Mouse (Mus musculus): ENCODE results near the gene Ccl9. TPM values are rescaled to one million over a fixed set of nuclear protein-coding genes. Genes with fewer than 3 reads are reported as not detected.

Ccl9 gene
- polyA plus RNA-seq, 1 experiment: 650 TPM

DNA sequence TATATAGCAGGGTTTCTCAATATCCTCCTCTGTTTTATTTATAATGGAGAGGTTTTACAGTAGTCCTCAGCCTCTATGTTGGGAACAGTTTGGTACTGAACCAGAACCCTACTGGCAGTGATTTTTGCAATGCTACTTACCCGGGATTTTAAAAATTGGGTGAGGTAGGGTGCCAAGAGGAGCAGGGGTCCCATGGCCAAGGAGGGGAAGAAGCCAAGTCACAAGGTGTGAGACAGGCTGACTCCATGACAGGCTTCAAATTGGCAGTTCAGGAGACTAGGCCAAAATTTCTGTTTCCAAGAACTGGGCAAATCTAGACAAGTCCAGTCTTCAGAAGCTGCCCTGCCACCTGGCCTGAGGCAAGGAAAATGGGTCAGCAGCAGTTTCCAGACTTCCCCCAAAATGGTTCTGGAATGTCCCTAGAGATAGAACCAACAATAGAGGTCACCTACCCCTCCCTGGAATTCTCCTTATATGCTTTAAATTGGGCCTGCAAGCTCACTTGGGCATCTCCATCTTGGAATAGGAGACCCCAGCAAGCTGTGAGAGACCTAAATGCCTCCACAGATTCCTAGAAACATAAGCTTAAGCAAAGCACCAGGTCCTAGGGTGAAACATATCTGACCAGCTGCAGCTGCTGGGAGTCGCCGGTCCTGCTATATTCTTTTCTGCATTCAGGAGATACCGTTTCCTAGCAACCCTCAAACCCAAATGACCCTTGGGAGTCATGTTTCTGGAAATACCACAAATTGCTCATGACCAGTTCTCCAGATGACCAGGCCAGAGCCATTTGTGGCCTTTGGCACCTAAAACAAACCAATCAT is 4.4 kb upstream of the Ccl9 start:
- Histone ChIP-seq H3K4me1 (ENCODE audit: control insufficient read depth, insufficient read depth, low read length) (peaks cover 42% of the 10 kb centered on the region), H3K27ac (ENCODE audit: insufficient read depth, low read depth, low read length) (no peak overlapping the region), H3K4me3 (ENCODE audit: insufficient read depth, low read length) (no peak overlapping the region)
- TF ChIP-seq CTCF (IDR thresholded peaks at IDR 0.05; ENCODE audit: low read depth, low read length) (no peak), POLR2A (IDR thresholded peaks at IDR 0.05; ENCODE audit: borderline replicate concordance, low read depth, low read length) (no peak)

DNA sequence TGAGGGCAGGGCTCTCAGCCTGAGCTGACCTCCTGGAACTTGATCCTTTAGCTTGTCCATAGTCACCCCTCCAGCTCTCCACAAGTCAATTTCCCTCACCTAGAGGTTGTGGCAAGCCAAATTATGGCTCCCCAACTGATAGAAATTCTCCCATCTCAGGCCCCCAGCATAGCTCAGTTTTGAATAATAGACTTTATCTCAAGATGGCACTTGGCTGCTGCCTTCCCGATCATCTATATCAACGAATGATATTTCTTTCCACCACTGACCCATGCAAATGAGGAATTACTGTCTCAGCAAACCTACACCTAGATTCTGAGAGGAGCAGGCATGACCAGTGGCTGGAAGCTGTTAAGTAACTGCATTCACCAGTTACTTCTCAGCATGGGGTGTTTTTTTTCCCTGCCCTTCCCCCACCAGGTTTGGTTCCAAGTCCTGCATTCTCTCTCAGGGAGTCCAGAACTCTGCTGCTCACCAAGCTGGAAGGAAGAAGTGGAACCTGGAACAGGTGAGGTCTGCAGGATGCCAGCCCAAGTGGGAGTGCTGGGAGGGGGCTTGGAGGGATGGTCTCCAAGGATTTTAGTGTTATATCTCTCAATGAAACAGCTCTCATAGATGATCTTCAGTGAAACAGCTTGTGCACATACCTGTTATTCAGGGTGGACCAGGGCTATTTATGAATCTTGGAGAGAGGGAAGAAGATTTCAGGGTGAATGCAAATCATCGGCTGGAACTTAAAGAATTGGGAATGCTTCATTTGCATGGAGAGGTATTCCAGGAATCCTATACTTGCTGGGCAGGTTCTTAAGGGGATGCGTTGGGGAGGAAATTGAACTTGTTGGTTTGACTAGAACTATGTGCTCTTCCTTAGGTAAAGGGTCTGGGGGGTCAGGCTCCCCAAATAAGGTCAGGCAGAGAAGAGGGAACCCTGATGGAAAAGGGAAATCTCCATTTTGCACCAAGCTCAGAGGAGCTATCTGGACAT is 3.5 kb upstream of the Ccl9 start:
- Histone ChIP-seq H3K27ac (ENCODE audit: insufficient read depth, low read depth, low read length) (no peak overlapping the region), H3K4me1 (ENCODE audit: control insufficient read depth, insufficient read depth, low read length) (peaks cover 44% of the 10 kb centered on the region), H3K4me3 (ENCODE audit: insufficient read depth, low read length) (no peak overlapping the region)
- TF ChIP-seq CTCF (IDR thresholded peaks at IDR 0.05; ENCODE audit: low read depth, low read length) (no peak), POLR2A (IDR thresholded peaks at IDR 0.05; ENCODE audit: borderline replicate concordance, low read depth, low read length) (no peak)

DNA sequence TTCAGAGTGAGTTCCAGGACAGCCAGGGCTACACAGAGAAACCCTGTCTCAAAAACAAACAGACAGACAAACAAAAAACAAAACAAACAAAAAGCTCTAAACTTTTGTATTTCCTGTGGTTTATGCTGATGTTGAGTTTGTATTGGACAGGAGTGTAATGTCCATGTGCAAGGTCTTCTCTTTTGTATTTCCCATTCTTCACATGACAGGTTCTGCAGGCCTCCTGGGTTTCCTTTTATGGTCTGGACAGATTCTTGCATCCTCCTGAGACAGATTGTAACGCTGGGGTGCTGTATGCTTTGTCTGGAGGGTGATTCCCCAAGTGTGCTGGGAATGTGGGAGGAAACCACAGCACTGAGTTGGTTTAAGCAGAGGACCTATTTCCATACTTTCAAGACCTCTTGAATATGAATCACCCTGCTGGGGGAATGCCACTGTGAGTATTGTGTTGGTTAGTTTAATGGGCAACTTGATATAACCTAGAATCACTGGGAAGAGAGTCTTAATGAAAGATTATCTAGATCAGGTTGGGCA is 2.3 kb upstream of the Ccl9 start:
- TF ChIP-seq CTCF (IDR thresholded peaks at IDR 0.05; ENCODE audit: low read depth, low read length) (no peak), POLR2A (IDR thresholded peaks at IDR 0.05; ENCODE audit: borderline replicate concordance, low read depth, low read length) (no peak)
- Histone ChIP-seq H3K4me3 (ENCODE audit: insufficient read depth, low read length) (no peak overlapping the region), H3K27ac (ENCODE audit: insufficient read depth, low read depth, low read length) (no peak overlapping the region), H3K4me1 (ENCODE audit: control insufficient read depth, insufficient read depth, low read length) (peaks cover 51% of the 10 kb centered on the region)

DNA sequence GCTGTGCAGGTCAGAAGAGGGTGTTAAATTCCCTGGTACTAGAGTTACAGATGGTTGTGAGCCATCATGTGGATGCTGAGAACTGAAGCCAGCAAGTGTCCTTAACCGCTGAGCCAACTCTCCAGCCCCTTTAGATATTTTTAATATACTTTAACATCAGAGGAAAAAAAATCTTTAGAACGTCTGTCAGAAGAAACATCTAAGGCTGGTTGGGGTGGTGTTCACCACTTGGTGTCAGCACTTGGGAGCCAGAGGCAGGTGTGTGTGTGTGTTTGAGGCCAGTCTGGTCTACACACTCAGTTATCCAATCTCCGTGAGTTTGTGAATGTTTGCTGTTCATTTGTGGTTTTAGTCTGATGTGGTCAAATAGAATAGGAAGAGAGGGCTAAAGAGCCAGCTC is 563 bp upstream of the Ccl9 start:
- H3K27ac ChIP-seq (ENCODE audit: insufficient read depth, low read depth, low read length): peak overlapping the region; percentile 97
- H3K4me1 ChIP-seq (ENCODE audit: control insufficient read depth, insufficient read depth, low read length): peaks cover 65% of the 10 kb centered on the region
- TF ChIP-seq POLR2A (IDR thresholded peaks at IDR 0.05; ENCODE audit: borderline replicate concordance, low read depth, low read length) (no peak), CTCF (IDR thresholded peaks at IDR 0.05; ENCODE audit: low read depth, low read length) (no peak)
- no peak overlapping the region for H3K4me3 ChIP-seq (ENCODE audit: insufficient read depth, low read length)

DNA sequence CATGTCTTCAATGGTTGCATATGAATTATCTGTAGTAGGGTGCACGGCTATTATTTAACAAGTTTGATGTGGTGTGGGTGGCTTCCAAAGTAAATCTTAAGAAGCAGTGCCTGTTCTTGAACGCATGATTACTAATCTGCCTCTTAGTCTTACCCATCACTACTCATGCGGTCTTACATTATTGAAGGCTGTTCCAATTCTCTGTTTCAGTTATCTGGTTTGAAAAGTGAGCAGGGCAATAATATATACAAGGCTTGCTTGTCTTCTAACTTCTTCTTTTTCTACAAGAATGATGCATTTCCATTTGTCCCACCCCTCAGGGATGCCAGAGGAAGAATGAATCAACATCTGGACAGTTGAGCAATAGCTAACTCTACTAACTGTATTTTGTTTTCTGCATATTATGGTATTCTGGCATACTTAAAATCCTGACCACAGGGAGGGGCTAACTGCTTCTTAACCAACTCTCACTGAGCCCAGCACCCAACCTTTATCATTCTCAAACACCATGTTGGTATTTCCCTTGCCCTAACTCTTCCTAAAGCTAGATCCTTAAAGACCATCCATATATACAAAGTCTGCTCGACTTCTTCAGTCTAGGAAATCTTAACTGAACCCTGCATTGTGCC is 1.4 kb downstream of the Ccl9 start:
- Histone ChIP-seq H3K4me3 (ENCODE audit: insufficient read depth, low read length) (peak overlapping the region; percentile 53), H3K27ac (ENCODE audit: insufficient read depth, low read depth, low read length) (peak overlapping the region; percentile 97), H3K4me1 (ENCODE audit: control insufficient read depth, insufficient read depth, low read length) (peaks cover 65% of the 10 kb centered on the region)
- no peak for TF ChIP-seq POLR2A (IDR thresholded peaks at IDR 0.05; ENCODE audit: borderline replicate concordance, low read depth, low read length)
- no peak for TF ChIP-seq CTCF (IDR thresholded peaks at IDR 0.05; ENCODE audit: low read depth, low read length)

DNA sequence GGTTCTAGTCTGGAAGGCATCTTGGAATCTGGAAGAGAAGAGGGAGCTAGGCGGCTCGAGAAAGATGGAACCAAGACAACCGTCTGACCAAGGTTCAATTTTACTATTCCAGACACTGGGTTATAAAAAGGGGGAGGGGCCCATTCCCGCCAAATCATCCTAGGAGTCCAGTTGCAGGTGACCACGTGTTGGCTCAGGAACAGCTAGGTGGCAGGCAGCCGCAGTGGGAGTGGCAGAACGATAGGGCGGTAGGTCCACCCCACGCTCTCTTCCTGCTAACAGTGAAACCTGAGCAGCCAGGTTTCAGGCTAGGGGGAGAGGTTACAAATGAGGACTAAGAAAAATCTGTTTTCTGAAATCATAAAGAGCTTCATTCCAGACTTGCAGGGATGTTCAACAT is 5.6 kb downstream of the Ccl9 start:
- no peak overlapping the region for H3K4me3 ChIP-seq (ENCODE audit: insufficient read depth, low read length)
- peak overlapping the region; percentile 77 for H3K27ac ChIP-seq (ENCODE audit: insufficient read depth, low read depth, low read length)
- peaks cover 60% of the 10 kb centered on the region for H3K4me1 ChIP-seq (ENCODE audit: control insufficient read depth, insufficient read depth, low read length)
- TF ChIP-seq CTCF (IDR thresholded peaks at IDR 0.05; ENCODE audit: low read depth, low read length) (no peak), POLR2A (IDR thresholded peaks at IDR 0.05; ENCODE audit: borderline replicate concordance, low read depth, low read length) (no peak)

DNA sequence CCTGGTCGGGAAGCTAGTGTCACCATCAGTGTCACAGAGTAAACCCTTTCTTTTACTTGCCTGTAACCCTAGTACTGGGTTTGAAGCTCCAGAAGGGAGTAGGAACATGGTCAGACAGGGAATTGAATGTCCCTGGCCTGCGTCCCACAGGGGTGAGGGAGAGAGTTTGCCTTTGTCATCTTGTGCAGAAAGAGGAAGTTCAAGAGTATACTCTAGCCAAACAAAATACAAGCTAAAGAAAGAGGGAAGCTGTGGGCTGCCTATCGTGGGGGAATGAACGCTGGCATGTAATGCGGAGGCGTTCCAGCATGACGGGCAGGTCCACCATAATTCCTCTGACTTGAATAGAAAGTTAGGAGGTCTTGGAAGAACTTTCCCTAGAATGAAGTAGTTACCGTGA is 6.2 kb downstream of the Ccl9 start:
- TF ChIP-seq POLR2A (IDR thresholded peaks at IDR 0.05; ENCODE audit: borderline replicate concordance, low read depth, low read length): no peak
- no peak for TF ChIP-seq CTCF (IDR thresholded peaks at IDR 0.05; ENCODE audit: low read depth, low read length)
- Histone ChIP-seq H3K4me3 (ENCODE audit: insufficient read depth, low read length) (no peak overlapping the region), H3K4me1 (ENCODE audit: control insufficient read depth, insufficient read depth, low read length) (peaks cover 59% of the 10 kb centered on the region), H3K27ac (ENCODE audit: insufficient read depth, low read depth, low read length) (peak overlapping the region; percentile 96)

DNA sequence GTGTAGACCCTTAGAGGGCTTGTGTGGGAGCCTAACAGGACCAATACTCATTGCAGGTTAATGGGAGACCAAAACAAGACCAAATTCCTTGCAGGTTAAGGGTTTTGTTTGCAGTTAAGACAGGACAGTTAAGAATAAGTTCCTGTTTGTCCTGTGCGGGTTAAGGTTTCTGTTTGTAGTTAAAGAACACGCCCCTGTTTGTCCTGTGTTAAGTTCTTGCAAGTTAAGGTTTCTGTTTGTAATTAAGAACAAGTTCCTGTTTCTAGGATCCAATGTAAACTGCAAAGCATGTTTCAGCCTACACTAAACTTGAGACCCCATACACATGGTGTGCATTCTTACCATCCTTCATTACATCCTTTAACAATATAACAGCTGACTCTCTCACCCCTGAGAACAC is 8.2 kb downstream of the Ccl9 start:
- Histone ChIP-seq H3K4me1 (ENCODE audit: control insufficient read depth, insufficient read depth, low read length) (peaks cover 46% of the 10 kb centered on the region), H3K27ac (ENCODE audit: insufficient read depth, low read depth, low read length) (no peak overlapping the region), H3K4me3 (ENCODE audit: insufficient read depth, low read length) (no peak overlapping the region)
- TF ChIP-seq CTCF (IDR thresholded peaks at IDR 0.05; ENCODE audit: low read depth, low read length): no peak
- TF ChIP-seq POLR2A (IDR thresholded peaks at IDR 0.05; ENCODE audit: borderline replicate concordance, low read depth, low read length): no peak

DNA sequence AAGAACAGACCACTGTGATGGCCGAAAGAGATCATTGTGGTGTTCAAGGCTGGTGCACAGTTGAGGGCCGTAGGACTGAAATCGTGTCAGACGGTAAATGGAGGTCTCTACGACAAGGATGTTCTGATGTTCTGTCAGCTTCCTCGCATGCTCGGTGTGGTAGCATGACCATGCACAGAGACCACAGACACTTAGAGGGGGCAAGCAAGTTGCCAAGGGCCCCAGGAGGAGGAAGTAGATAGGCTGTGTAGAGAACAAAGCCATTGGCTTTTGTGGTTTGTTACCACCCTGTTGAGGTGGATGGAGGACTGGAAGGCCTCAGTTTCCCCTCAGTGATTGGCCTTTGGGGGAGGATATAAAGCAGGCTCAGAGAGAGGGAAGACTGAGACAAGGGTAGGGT is 9.2 kb downstream of the Ccl9 start:
- Histone ChIP-seq H3K27ac (ENCODE audit: insufficient read depth, low read depth, low read length) (no peak overlapping the region), H3K4me1 (ENCODE audit: control insufficient read depth, insufficient read depth, low read length) (peaks cover 37% of the 10 kb centered on the region), H3K4me3 (ENCODE audit: insufficient read depth, low read length) (no peak overlapping the region)
- TF ChIP-seq CTCF (IDR thresholded peaks at IDR 0.05; ENCODE audit: low read depth, low read length) (no peak), POLR2A (IDR thresholded peaks at IDR 0.05; ENCODE audit: borderline replicate concordance, low read depth, low read length) (no peak)

All from bone marrow macrophage, adult 2 months (primary cell).